Mouse (Mus musculus) neural tube, embryonic 15.5 days (tissue): Measurements from ENCODE around the gene Amz2. TPM values are rescaled to one million over a fixed set of nuclear protein-coding genes. Genes with fewer than 3 reads are reported as not detected.

Experiments
- ATAC-seq: fragments of 200-750 bp; cut with Nextera tagmentation; 2 replicates; pipeline ENCODE4 v1.8.0; 2017; ENCODE audit warnings: mild to moderate bottlenecking, moderate TSS enrichment, moderate library complexity; ENCODE audit not compliant: low FRiP score
- H3K27ac ChIP-seq: fragments of 300-500 bp; sonication (generic); replicated peaks from 2 replicates; pipeline ENCODE4 v1.5.1; 2015; ENCODE audit warnings: mild to moderate bottlenecking, inconsistent platforms
- H3K27me3 ChIP-seq: fragments of 300-500 bp; sonication (generic); replicated peaks from 2 replicates; pipeline ENCODE4 v1.6.1; 2015; ENCODE audit warnings: inconsistent platforms
- H3K36me3 ChIP-seq: fragments of 300-500 bp; sonication (generic); 2 replicates; pipeline ENCODE4 v1.6.1; 2015; ENCODE audit warnings: inconsistent platforms
- H3K4me1 ChIP-seq: fragments of 300-500 bp; sonication (generic); 2 replicates; pipeline ENCODE4 v1.6.1; 2015; ENCODE audit warnings: inconsistent platforms
- H3K4me2 ChIP-seq: fragments of 300-500 bp; sonication (generic); 2 replicates; pipeline ENCODE4 v1.6.1; 2015; ENCODE audit warnings: inconsistent platforms, mild to moderate bottlenecking, moderate library complexity
- H3K4me3 ChIP-seq: fragments of 300-500 bp; sonication (generic); replicated peaks from 2 replicates; pipeline ENCODE4 v1.5.1; 2015; ENCODE audit warnings: mild to moderate bottlenecking, inconsistent platforms
- H3K9ac ChIP-seq: fragments of 300-500 bp; sonication (generic); replicated peaks from 2 replicates; pipeline ENCODE4 v1.6.1; 2015; ENCODE audit warnings: mild to moderate bottlenecking, inconsistent platforms
- H3K9me3 ChIP-seq: fragments of 300-500 bp; sonication (generic); replicated peaks from 2 replicates; pipeline ENCODE4 v1.6.1; 2016; ENCODE audit warnings: inconsistent platforms
- WGBS: fragments of 180-500 bp; shearing (Covaris S2); methylation state at CpG from one replicate; pipeline ENCODE4 v1.1.7; 2015; ENCODE audit warnings: mixed read lengths; 5-methylcytosine and 5-hydroxymethylcytosine counted together
- polyA plus RNA-seq: library from polyadenylated mRNA; unstranded; fragments of >200 nt; fragmentation: Nextera tagmentation; extraction: Ambion mirVana; gene quantifications from 2 replicates; pipeline ENCODE4 v1.2.1, GENCODE M21; 2015

Gene Amz2
- polyA plus RNA-seq, 1 experiment from 2014 or later, result 50.1 TPM

GRCm38 (mm10) chr11:109444600-109444999, 18.9 kb downstream of the Amz2 start:
- H3K4me3 ChIP-seq, result no peak overlapping the region
- no peak for ATAC-seq
- H3K27ac ChIP-seq, result no peak overlapping the region
- H3K4me2 ChIP-seq, result no peak overlapping the region
- H3K9ac ChIP-seq, result no peak overlapping the region
- no peaks in the 10 kb centered on the region for H3K36me3 ChIP-seq
- H3K27me3 ChIP-seq, result no peaks in the 10 kb centered on the region
- peaks cover 11% of the 10 kb centered on the region for H3K4me1 ChIP-seq
- WGBS, result 47% methylated on average over 7 of the region's 7 CpGs
- no peaks in the 10 kb centered on the region for H3K9me3 ChIP-seq

- no peaks in the 10 kb centered on the region for H3K36me3 ChIP-seq
- no peak overlapping the region for H3K4me2 ChIP-seq
- 56% methylated on average over 13 of the region's 13 CpGs for whole genome bisulfite sequencing
- 0 out of 2 replicates have a peak, but pooled peaks have one; percentile 55 for ATAC-seq
- H3K9ac ChIP-seq, result no peak overlapping the region
- no peaks in the 10 kb centered on the region for H3K9me3 ChIP-seq
- H3K27me3 ChIP-seq, result no peaks in the 10 kb centered on the region
- H3K4me3 ChIP-seq, result no peak overlapping the region
- H3K27ac ChIP-seq, result no peak overlapping the region
- 0 out of 2 replicates have a peak, but pooled peaks cover 3% of the 10 kb centered on the region for H3K4me1 ChIP-seq
Observed at GRCm38 (mm10) chr11:109445438-109446035, 19.8 kb downstream of the Amz2 start.

- Histone ChIP-seq H3K9me3 (no peaks in the 10 kb centered on the region), H3K36me3 (no peaks in the 10 kb centered on the region), H3K27ac (no peak overlapping the region), H3K27me3 (no peaks in the 10 kb centered on the region), H3K4me1 (no peaks in the 10 kb centered on the region), H3K4me2 (no peak overlapping the region), H3K9ac (no peak overlapping the region), H3K4me3 (no peak overlapping the region)
- ATAC-seq, result no peak
- WGBS, result 90% methylated on average over 11 of the region's 11 CpGs
Observed at GRCm38 (mm10) chr11:109451169-109451568, 25.4 kb downstream of the Amz2 start.

- no peaks in the 10 kb centered on the region for H3K27me3 ChIP-seq
- no peaks in the 10 kb centered on the region for H3K4me1 ChIP-seq
- H3K36me3 ChIP-seq, result no peaks in the 10 kb centered on the region
- no peak overlapping the region for H3K9ac ChIP-seq
- no peak for ATAC-seq
- H3K4me2 ChIP-seq, result no peak overlapping the region
- WGBS, result 91% methylated on average over 5 of the region's 5 CpGs
- H3K9me3 ChIP-seq, result no peaks in the 10 kb centered on the region
- H3K4me3 ChIP-seq, result no peak overlapping the region
- no peak overlapping the region for H3K27ac ChIP-seq
Observed at GRCm38 (mm10) chr11:109456261-109456660, 30.5 kb downstream of the Amz2 start.

GRCm38 (mm10) chr11:109458165-109458564, 32.4 kb downstream of the Amz2 start:
- Histone ChIP-seq H3K9me3 (no peaks in the 10 kb centered on the region), H3K27me3 (no peaks in the 10 kb centered on the region), H3K4me2 (no peak overlapping the region), H3K4me1 (no peaks in the 10 kb centered on the region), H3K9ac (no peak overlapping the region), H3K4me3 (no peak overlapping the region), H3K36me3 (no peaks in the 10 kb centered on the region), H3K27ac (no peak overlapping the region)
- 97% methylated on average over 11 of the region's 11 CpGs for WGBS
- ATAC-seq, result no peak

- Histone ChIP-seq H3K9me3 (no peaks in the 10 kb centered on the region), H3K27me3 (no peaks in the 10 kb centered on the region)
- WGBS, result 82% methylated on average over 5 of the region's 5 CpGs
Observed at GRCm38 (mm10) chr11:109460586-109460985, 34.8 kb downstream of the Amz2 start.

GRCm38 (mm10) chr11:109465068-109465467, 39.3 kb downstream of the Amz2 start:
- 94% methylated on average over 4 of the region's 4 CpGs for WGBS
- no peaks in the 10 kb centered on the region for H3K36me3 ChIP-seq

More at GRCm38 (mm10) chr11:109460586-109460985, 34.8 kb downstream of the Amz2 start:
- Histone ChIP-seq H3K36me3 (no peaks in the 10 kb centered on the region), H3K4me1 (no peaks in the 10 kb centered on the region), H3K9ac (no peak overlapping the region), H3K4me2 (no peak overlapping the region), H3K27ac (no peak overlapping the region), H3K4me3 (no peak overlapping the region)
- ATAC-seq, result no peak

GRCm38 (mm10) chr11:109466987-109467386, 41.2 kb downstream of the Amz2 start:
- no peaks in the 10 kb centered on the region for H3K27me3 ChIP-seq
- H3K4me3 ChIP-seq, result no peak overlapping the region
- WGBS, result 91% methylated on average over 8 of the region's 8 CpGs
- H3K4me2 ChIP-seq, result no peak overlapping the region
- no peaks in the 10 kb centered on the region for H3K36me3 ChIP-seq
- H3K9me3 ChIP-seq, result no peaks in the 10 kb centered on the region
- H3K4me1 ChIP-seq, result peaks cover 12% of the 10 kb centered on the region
- H3K9ac ChIP-seq, result no peak overlapping the region
- ATAC-seq, result no peak
- H3K27ac ChIP-seq, result no peak overlapping the region

More at GRCm38 (mm10) chr11:109465068-109465467, 39.3 kb downstream of the Amz2 start:
- H3K4me2 ChIP-seq, result no peak overlapping the region
- H3K4me1 ChIP-seq, result no peaks in the 10 kb centered on the region
- H3K27me3 ChIP-seq, result no peaks in the 10 kb centered on the region
- H3K9ac ChIP-seq, result no peak overlapping the region
- H3K4me3 ChIP-seq, result no peak overlapping the region
- H3K27ac ChIP-seq, result no peak overlapping the region
- H3K9me3 ChIP-seq, result no peaks in the 10 kb centered on the region
- ATAC-seq, result no peak

- Histone ChIP-seq H3K9me3 (no peaks in the 10 kb centered on the region), H3K9ac (no peak overlapping the region), H3K4me1 (peaks cover 17% of the 10 kb centered on the region), H3K27me3 (no peaks in the 10 kb centered on the region), H3K36me3 (no peaks in the 10 kb centered on the region), H3K27ac (no peak overlapping the region), H3K4me3 (no peak overlapping the region), H3K4me2 (no peak overlapping the region)
- ATAC-seq, result no peak
- 91% methylated on average over 5 of the region's 5 CpGs for WGBS
Observed at GRCm38 (mm10) chr11:109468133-109468532, 42.4 kb downstream of the Amz2 start.

GRCm38 (mm10) chr11:109470170-109470569, 44.4 kb downstream of the Amz2 start:
- Histone ChIP-seq H3K4me1 (peaks cover 24% of the 10 kb centered on the region), H3K4me3 (no peak overlapping the region), H3K9me3 (no peaks in the 10 kb centered on the region), H3K9ac (no peak overlapping the region), H3K27me3 (no peaks in the 10 kb centered on the region), H3K36me3 (no peaks in the 10 kb centered on the region), H3K27ac (no peak overlapping the region), H3K4me2 (no peak overlapping the region)
- 67% methylated on average over 9 of the region's 9 CpGs for WGBS
- no peak for ATAC-seq

- H3K36me3 ChIP-seq, result no peaks in the 10 kb centered on the region
- no peak for ATAC-seq
- 0 out of 2 replicates have a peak overlapping the region, but pooled peaks have one; percentile 84 for H3K9ac ChIP-seq
- peak overlapping the region; percentile 79; the same call in 1 of the 2 replicates for H3K4me3 ChIP-seq
- no peaks in the 10 kb centered on the region for H3K27me3 ChIP-seq
- no peaks in the 10 kb centered on the region for H3K9me3 ChIP-seq
- whole genome bisulfite sequencing, result 34% methylated on average over 15 of the region's 15 CpGs
- no peak overlapping the region for H3K27ac ChIP-seq
- peaks cover 24% of the 10 kb centered on the region for H3K4me1 ChIP-seq
- peak overlapping the region; percentile 93 for H3K4me2 ChIP-seq
Observed at GRCm38 (mm10) chr11:109470921-109471861, 45.4 kb downstream of the Amz2 start.
